Mouse (Mus musculus) erythroblast, adult 5-6 weeks (primary cell): ENCODE results near the gene Aldh2. TPM values are rescaled to one million over a fixed set of nuclear protein-coding genes. Genes with fewer than 3 reads are reported as not detected.
"Not testable (repeated sequence)": the region's sequence is repeated elsewhere in the genome, so short reads cannot be mapped to it uniquely, and the experiment has no call there.

Experiments used
- ATAC-seq: replicated peaks from 2 replicates; pipeline ENCODE4 v1.8.0; 2016; ENCODE audit warnings: moderate number of reproducible peaks, mild to moderate bottlenecking, moderate TSS enrichment, inconsistent platforms; ENCODE audit not compliant: poor library complexity, low FRiP score, severe bottlenecking
- total RNA-seq, 2 experiments: library from RNA; stranded (forward) in 1 of 2; stranded (reverse) in 1 of 2; fragments of 150-400 nt in 1 of 2; fragments of 200-764, 138-1000 nt in 1 of 2; gene quantifications; 2 replicates each; pipeline versions ENCODE4 v1.2.3 to v1.2.4; 2015 to 2017; ENCODE audit warnings: low replicate concordance in 2 of 2

Aldh2 gene
- total RNA-seq (2015; ENCODE audit: low replicate concordance) (28.2 and 58.1 TPM in 2 replicates), total RNA-seq (2017; ENCODE audit: low replicate concordance) (96.6 and 99.4 TPM in 2 replicates)

GRCm38 (mm10) chr5:121593451-121594401 is at the start of gene Aldh2:
Aldh2 (minus strand) TSS chr5:121593824.
- peak; percentile 85 for ATAC-seq

GRCm38 (mm10) chr5:121639601-121640000 is 46.0 kb upstream of the Aldh2 start:
- ATAC-seq, result no peak

GRCm38 (mm10) chr5:121637296-121637695 is 43.7 kb upstream of the Aldh2 start:
- no peak for ATAC-seq

- no peak for ATAC-seq
Measured at GRCm38 (mm10) chr5:121634668-121635067, 41.0 kb upstream of the Aldh2 start.

GRCm38 (mm10) chr5:121632804-121633203 is 39.2 kb upstream of the Aldh2 start:
- no peak for ATAC-seq

GRCm38 (mm10) chr5:121631106-121631647 is 37.6 kb upstream of the Aldh2 start:
- not testable (repeated sequence) for ATAC-seq

- ATAC-seq, result peak; percentile 80
Measured at GRCm38 (mm10) chr5:121627871-121628270, 34.2 kb upstream of the Aldh2 start.

- ATAC-seq, result no peak
Measured at GRCm38 (mm10) chr5:121623241-121623640, 29.6 kb upstream of the Aldh2 start.

- ATAC-seq, result no peak
Measured at GRCm38 (mm10) chr5:121621102-121621501, 27.5 kb upstream of the Aldh2 start.

GRCm38 (mm10) chr5:121618592-121619513 is 25.2 kb upstream of the Aldh2 start, which contains the start of gene Acad12:
Acad12 (minus strand) TSS chr5:121618938.
- peak; percentile 79 for ATAC-seq

GRCm38 (mm10) chr5:121614921-121615320 is 21.3 kb upstream of the Aldh2 start:
- not testable (repeated sequence) for ATAC-seq

GRCm38 (mm10) chr5:121612036-121612435 is 18.4 kb upstream of the Aldh2 start:
- ATAC-seq, result no peak

GRCm38 (mm10) chr5:121609556-121610135 is 16.0 kb upstream of the Aldh2 start:
- not testable (repeated sequence) for ATAC-seq

GRCm38 (mm10) chr5:121606151-121606550 is 12.5 kb upstream of the Aldh2 start:
- ATAC-seq, result peak; percentile 79

GRCm38 (mm10) chr5:121603815-121604214 is 10.2 kb upstream of the Aldh2 start:
- not testable (repeated sequence) for ATAC-seq

GRCm38 (mm10) chr5:121601547-121602299 is 8.1 kb upstream of the Aldh2 start:
- ATAC-seq, result peak; percentile 81

- no peak for ATAC-seq
Measured at GRCm38 (mm10) chr5:121598871-121599610, 5.4 kb upstream of the Aldh2 start.

- ATAC-seq, result no peak
Measured at GRCm38 (mm10) chr5:121597991-121598537, 4.4 kb upstream of the Aldh2 start.
